Mouse (Mus musculus): ENCODE results near the gene Mlx.
"Not testable (repeated sequence)": the region's sequence is repeated elsewhere in the genome, so short reads cannot be mapped to it uniquely, and the experiment has no call there.

Gene Mlx

GRCm38 (mm10) chr11:101098231-101098630 is 11.2 kb downstream of the Mlx start:
- DNase-seq (ENCODE audit: low spot score in 2 of 2), result no peak

- DNase-seq (ENCODE audit: low spot score in 2 of 2), result no peak
Observed at GRCm38 (mm10) chr11:101103011-101103410, 15.9 kb downstream of the Mlx start.

GRCm38 (mm10) chr11:101109351-101109750 is 22.3 kb downstream of the Mlx start:
- DNase-seq (ENCODE audit: low spot score in 2 of 2), result no peak

- no peak for DNase-seq (ENCODE audit: low spot score in 2 of 2)
Observed at GRCm38 (mm10) chr11:101110708-101111107, 23.6 kb downstream of the Mlx start.

GRCm38 (mm10) chr11:101111178-101111577 is 24.1 kb downstream of the Mlx start:
- DNase-seq (ENCODE audit: low spot score in 2 of 2), result no peak

- no peak for DNase-seq (ENCODE audit: low spot score in 2 of 2)
Observed at GRCm38 (mm10) chr11:101112186-101112585, 25.1 kb downstream of the Mlx start.

GRCm38 (mm10) chr11:101115564-101115963 is 28.5 kb downstream of the Mlx start:
- peak in 1 of 2 experiments; percentile 30 for DNase-seq (ENCODE audit: low spot score in 2 of 2)

GRCm38 (mm10) chr11:101118105-101118504 is 31.0 kb downstream of the Mlx start:
- DNase-seq (ENCODE audit: low spot score in 2 of 2), result no peak

GRCm38 (mm10) chr11:101119131-101119760 is 32.2 kb downstream of the Mlx start:
- DNase-seq (ENCODE audit: low spot score in 2 of 2), result peak; percentile 51 to 54

GRCm38 (mm10) chr11:101119761-101120544 is 32.9 kb downstream of the Mlx start, which contains the start of the genes Retreg3 and Tubg1:
TSS of gene Retreg3 (minus strand) at chr11:101119893.
TSS of gene Tubg1 (plus strand) at chr11:101119938.
- DNase-seq (ENCODE audit: low spot score in 2 of 2), result peak; percentile 98 to 99

GRCm38 (mm10) chr11:101120545-101121188 is 33.6 kb downstream of the Mlx start:
- DNase-seq (ENCODE audit: low spot score in 2 of 2), result peak in 1 of 2 experiments; percentile 41

- DNase-seq (ENCODE audit: low spot score in 2 of 2), result not testable (repeated sequence)
Observed at GRCm38 (mm10) chr11:101124494-101124893, 37.4 kb downstream of the Mlx start.

- DNase-seq (ENCODE audit: low spot score in 2 of 2), result not testable (repeated sequence)
Observed at GRCm38 (mm10) chr11:101125008-101125407, 37.9 kb downstream of the Mlx start.

- DNase-seq (ENCODE audit: low spot score in 2 of 2), result peak in 1 of 2 experiments; percentile 53
Observed at GRCm38 (mm10) chr11:101127075-101127474, 40.0 kb downstream of the Mlx start.

GRCm38 (mm10) chr11:101128996-101129577 is 42.0 kb downstream of the Mlx start:
- DNase-seq (ENCODE audit: low spot score in 2 of 2), result no peak

GRCm38 (mm10) chr11:101130056-101130756 is 43.1 kb downstream of the Mlx start:
- peak in 1 of 2 experiments; percentile 24 for DNase-seq (ENCODE audit: low spot score in 2 of 2)

GRCm38 (mm10) chr11:101131187-101131586 is 44.1 kb downstream of the Mlx start:
- DNase-seq (ENCODE audit: low spot score in 2 of 2), result no peak

- DNase-seq (ENCODE audit: low spot score in 2 of 2), result peak in 1 of 2 experiments; percentile 54
Observed at GRCm38 (mm10) chr11:101131701-101132100, 44.6 kb downstream of the Mlx start.

GRCm38 (mm10) chr11:101133037-101133436 is 46.0 kb downstream of the Mlx start:
- DNase-seq (ENCODE audit: low spot score in 2 of 2), result no peak

- no peak for DNase-seq (ENCODE audit: low spot score in 2 of 2)
Observed at GRCm38 (mm10) chr11:101134217-101134865, 47.3 kb downstream of the Mlx start.

- no peak for DNase-seq (ENCODE audit: low spot score in 2 of 2)
Observed at GRCm38 (mm10) chr11:101137000-101137399, 49.9 kb downstream of the Mlx start.
